Mouse (Mus musculus) E14TG2a.4 (cell line): ENCODE results near the gene Foxo1.

Experiments
- CTCF ChIP-seq: conservative IDR thresholded peaks from 2 replicates; pipeline ENCODE4 v1.5.1; 2014; ENCODE audit warnings: low read length
- POU5F1 ChIP-seq: IDR thresholded peaks from 2 replicates; pipeline ENCODE4 v1.6.1; 2014; ENCODE audit warnings: low read length, borderline replicate concordance

DNA sequence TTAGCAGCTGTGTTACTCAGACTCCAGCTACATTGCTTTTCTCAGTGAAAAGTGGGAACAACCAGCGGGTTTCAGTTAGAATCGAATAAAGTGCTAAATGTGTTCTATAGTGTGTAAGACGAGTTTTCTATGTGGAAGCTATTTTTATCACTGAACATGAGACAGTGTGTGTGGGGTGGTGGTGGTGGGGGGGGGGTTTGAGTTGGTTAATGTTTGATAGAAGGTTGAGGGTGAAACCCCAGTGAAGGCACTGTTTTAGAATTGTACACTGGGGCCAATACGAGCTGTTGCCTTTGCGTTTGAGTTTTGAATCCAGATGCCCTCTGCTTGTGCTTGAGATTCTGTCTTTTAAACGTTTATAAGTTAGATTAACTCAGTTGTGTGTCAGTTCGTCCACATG is 24.4 kb downstream of the Foxo1 start:
- no peak for TF ChIP-seq POU5F1
- TF ChIP-seq CTCF, result no peak
